Mouse (Mus musculus): ENCODE data around the gene Scrn1. TPM values are rescaled to one million over a fixed set of nuclear protein-coding genes. Genes with fewer than 3 reads are reported as not detected.

Scrn1 gene
- total RNA-seq (2021): 100 to 1,000 TPM; 148 TPM
- long read RNA-seq, experiment 1, full-length matches to known transcripts: 163 of 206 reads
- long read RNA-seq, experiment 1, partial matches to known transcripts: 7 of 206 reads
- long read RNA-seq, experiment 1, other reads (novel, unspliced or antisense): 36 of 206 reads
- long read RNA-seq, experiment 2, full-length matches to known transcripts: 98 of 154 reads
- long read RNA-seq, experiment 2, partial matches to known transcripts: 14 of 154 reads
- long read RNA-seq, experiment 2, other reads (novel, unspliced or antisense): 42 of 154 reads

- peak; percentile 75 to 81 for DNase-seq (ENCODE audit: low spot score in 2 of 2)
Measured at GRCm38 (mm10) chr6:54565665-54566545, at the start of gene Scrn1. Gene Scrn1 (minus strand): TSS chr6:54566489.

- no peak for DNase-seq (ENCODE audit: low spot score in 2 of 2)
Measured at GRCm38 (mm10) chr6:54606241-54606640, 40.0 kb upstream of the Scrn1 start.

- no peak for DNase-seq (ENCODE audit: low spot score in 2 of 2)
Measured at GRCm38 (mm10) chr6:54604001-54604715, 37.9 kb upstream of the Scrn1 start.

GRCm38 (mm10) chr6:54602891-54603290, 36.6 kb upstream of the Scrn1 start:
- DNase-seq (ENCODE audit: low spot score in 2 of 2): no peak

GRCm38 (mm10) chr6:54600681-54601347, 34.5 kb upstream of the Scrn1 start:
- no peak for DNase-seq (ENCODE audit: low spot score in 2 of 2)

GRCm38 (mm10) chr6:54597711-54598110, 31.4 kb upstream of the Scrn1 start:
- DNase-seq (ENCODE audit: low spot score in 2 of 2): no peak

GRCm38 (mm10) chr6:54597208-54597607, 30.9 kb upstream of the Scrn1 start, which contains the start of gene Fkbp14:
Gene Fkbp14 (minus strand): TSS chr6:54597308.
- no peak for DNase-seq (ENCODE audit: low spot score in 2 of 2)

GRCm38 (mm10) chr6:54595330-54595878, 29.1 kb upstream of the Scrn1 start:
- no peak for DNase-seq (ENCODE audit: low spot score in 2 of 2)

- peak; percentile 90 to 93 for DNase-seq (ENCODE audit: low spot score in 2 of 2)
Measured at GRCm38 (mm10) chr6:54594469-54595329, 28.4 kb upstream of the Scrn1 start, which contains the start of gene Plekha8. Gene Plekha8 (plus strand): TSS chr6:54595111.

- DNase-seq (ENCODE audit: low spot score in 2 of 2): no peak
Measured at GRCm38 (mm10) chr6:54593766-54594468, 27.6 kb upstream of the Scrn1 start.

- DNase-seq (ENCODE audit: low spot score in 2 of 2): peak; percentile 90 to 95
Measured at GRCm38 (mm10) chr6:54592938-54593535, 26.7 kb upstream of the Scrn1 start.

GRCm38 (mm10) chr6:54591778-54592177, 25.5 kb upstream of the Scrn1 start:
- no peak for DNase-seq (ENCODE audit: low spot score in 2 of 2)

GRCm38 (mm10) chr6:54590691-54591090, 24.4 kb upstream of the Scrn1 start:
- DNase-seq (ENCODE audit: low spot score in 2 of 2): no peak

GRCm38 (mm10) chr6:54588212-54588611, 21.9 kb upstream of the Scrn1 start:
- DNase-seq (ENCODE audit: low spot score in 2 of 2): no peak

GRCm38 (mm10) chr6:54587683-54588082, 21.4 kb upstream of the Scrn1 start:
- DNase-seq (ENCODE audit: low spot score in 2 of 2): no peak

GRCm38 (mm10) chr6:54586911-54587310, 20.6 kb upstream of the Scrn1 start:
- no peak for DNase-seq (ENCODE audit: low spot score in 2 of 2)

- peak; percentile 53 to 71 for DNase-seq (ENCODE audit: low spot score in 2 of 2)
Measured at GRCm38 (mm10) chr6:54586175-54586574, 19.9 kb upstream of the Scrn1 start.

- no peak for DNase-seq (ENCODE audit: low spot score in 2 of 2)
Measured at GRCm38 (mm10) chr6:54573218-54573955, 7.1 kb upstream of the Scrn1 start.
